Mouse (Mus musculus) neutrophil, adult 83 days (primary cell): Measurements from ENCODE around the gene Aspg. TPM values are rescaled to one million over a fixed set of nuclear protein-coding genes. Genes with fewer than 3 reads are reported as not detected.

ENCODE experiments used
- total RNA-seq, 2 experiments: library from RNA; stranded (reverse); gene quantifications; one replicate each; pipeline ENCODE4 v1.2.4; 2023

Aspg gene
- under 1 TPM; 0.64 to 0.77 TPM for total RNA-seq

GRCm38 (mm10) chr12:112106541-112106971 lies at the start of gene Aspg:
Gene Aspg, plus strand, starts transcription at chr12:112106679.

GRCm38 (mm10) chr12:112145875-112146651 lies 39.6 kb downstream of the Aspg start, which contains the start of gene Kif26a:
Gene Kif26a, plus strand, starts transcription at chr12:112146208.

Other genes with a start within 250 kb of the Aspg start
- gene Ppp1r13b, start 198.6 kb upstream of the Aspg start, total RNA-seq = 1 to 10 TPM; 1.8 to 2.3 TPM
- 100 to 1,000 TPM; 143 to 146 TPM for gene Atp5mpl, start 139.7 kb upstream of the Aspg start, total RNA-seq
- under 1 TPM in 1 of 2 experiments, not detected in 1; 0.15 TPM for gene Tdrd9, start 135.1 kb upstream of the Aspg start, total RNA-seq
- gene Rd3l, start 125.4 kb upstream of the Aspg start, total RNA-seq = not detected
- under 1 TPM in 1 of 2 experiments, not detected in 1; 0.07 TPM for gene Kif26a, start 39.5 kb downstream of the Aspg start, total RNA-seq